Mouse (Mus musculus) left cerebral cortex, adult 8-10 months (tissue): ENCODE data around the gene Mdga1. TPM values are rescaled to one million over a fixed set of nuclear protein-coding genes. Genes with fewer than 3 reads are reported as not detected.

Experiments used
- DNase-seq, 2 experiments: peaks; one replicate each; pipeline ENCODE4 v3.0.0; 2022; ENCODE audit warnings: low spot score in 2 of 2
- total RNA-seq, 4 experiments: library from RNA; stranded (reverse); gene quantifications; 2 replicates each; pipeline ENCODE4 v1.2.4; 2022

The Mdga1 gene
- total RNA-seq, 4 experiments from 2014 or later = 17.9 to 32.2 (median 20.4) TPM

GRCm38 (mm10) chr17:29886655-29887251 lies 83.1 kb downstream of the Mdga1 start:
- no peak for DNase-seq

- DNase-seq = no peak
Measured at GRCm38 (mm10) chr17:29886061-29886460, 83.8 kb downstream of the Mdga1 start.

GRCm38 (mm10) chr17:29884596-29884995 lies 85.3 kb downstream of the Mdga1 start:
- no peak for DNase-seq

GRCm38 (mm10) chr17:29883351-29883750 lies 86.5 kb downstream of the Mdga1 start:
- no peak for DNase-seq

GRCm38 (mm10) chr17:29882885-29883284 lies 87.0 kb downstream of the Mdga1 start:
- peak in 1 of 2 experiments; percentile 71 for DNase-seq

GRCm38 (mm10) chr17:29880251-29880650 lies 89.6 kb downstream of the Mdga1 start:
- no peak for DNase-seq

GRCm38 (mm10) chr17:29878990-29879389 lies 90.9 kb downstream of the Mdga1 start:
- no peak for DNase-seq

GRCm38 (mm10) chr17:29874082-29874679 lies 95.7 kb downstream of the Mdga1 start:
- DNase-seq = no peak

- peak; percentile 70 to 89 for DNase-seq
Measured at GRCm38 (mm10) chr17:29873580-29874015, 96.3 kb downstream of the Mdga1 start.

- DNase-seq = no peak
Measured at GRCm38 (mm10) chr17:29870316-29870715, 99.6 kb downstream of the Mdga1 start.

GRCm38 (mm10) chr17:29865914-29866313 lies 104.0 kb downstream of the Mdga1 start:
- no peak for DNase-seq

GRCm38 (mm10) chr17:29864440-29864839 lies 105.4 kb downstream of the Mdga1 start:
- no peak for DNase-seq

GRCm38 (mm10) chr17:29859788-29860283 lies 110.1 kb downstream of the Mdga1 start:
- no peak for DNase-seq

GRCm38 (mm10) chr17:29858764-29859163 lies 111.1 kb downstream of the Mdga1 start:
- no peak for DNase-seq

- DNase-seq = no peak
Measured at GRCm38 (mm10) chr17:29855702-29856580, 113.9 kb downstream of the Mdga1 start.

GRCm38 (mm10) chr17:29854835-29855234 lies 115.1 kb downstream of the Mdga1 start:
- DNase-seq = no peak

GRCm38 (mm10) chr17:29854388-29854787 lies 115.5 kb downstream of the Mdga1 start:
- DNase-seq = no peak

- DNase-seq = no peak
Measured at GRCm38 (mm10) chr17:29852846-29853486, 116.9 kb downstream of the Mdga1 start.

GRCm38 (mm10) chr17:29849436-29849797 lies 120.5 kb downstream of the Mdga1 start:
- no peak for DNase-seq

- peak in 1 of 2 experiments; percentile 56 for DNase-seq
Measured at GRCm38 (mm10) chr17:29848793-29849435, 121.0 kb downstream of the Mdga1 start.

GRCm38 (mm10) chr17:29847291-29847690 lies 122.6 kb downstream of the Mdga1 start:
- no peak for DNase-seq
